Mouse (Mus musculus): Measurements from ENCODE around the gene Tmem242. TPM values are rescaled to one million over a fixed set of nuclear protein-coding genes. Genes with fewer than 3 reads are reported as not detected.

Gene Tmem242
- polyA plus RNA-seq, 1 experiment = not detected

DNA sequence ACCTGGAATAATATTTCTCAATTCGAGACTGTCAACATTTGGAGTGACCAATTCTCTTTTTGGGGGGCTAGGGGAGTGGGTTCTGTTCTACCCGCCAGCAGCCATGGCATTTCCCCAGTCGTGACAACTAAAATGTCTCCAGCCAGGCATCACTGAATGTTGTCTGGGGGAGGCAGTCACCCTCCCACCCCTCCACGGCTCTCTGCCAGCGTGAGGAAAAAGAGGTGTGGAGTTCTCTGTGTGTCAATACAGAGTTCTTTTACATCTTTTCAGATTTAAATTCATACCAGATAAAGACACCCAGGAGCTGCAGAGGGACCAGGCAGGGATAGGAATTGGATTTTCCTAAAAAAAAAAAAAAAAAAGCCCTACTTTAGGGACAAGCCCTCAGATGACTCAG lies 43.8 kb downstream of the Tmem242 start:
- Histone ChIP-seq H3K27ac (ENCODE audit: insufficient read depth, low read depth, low read length) (no peak overlapping the region), H3K4me1 (ENCODE audit: control insufficient read depth, insufficient read depth, low read length) (peaks cover 20% of the 10 kb centered on the region), H3K4me3 (ENCODE audit: insufficient read depth, low read depth, low read length) (no peak overlapping the region)
- WGBS = 72% methylated on average over 5 of the region's 5 CpGs
- TF ChIP-seq CTCF (IDR thresholded peaks at IDR 0.05; ENCODE audit: insufficient read depth, low read depth, low read length) (no peak), POLR2A (IDR thresholded peaks at IDR 0.05; ENCODE audit: insufficient read depth, low read depth, low read length) (no peak)

DNA sequence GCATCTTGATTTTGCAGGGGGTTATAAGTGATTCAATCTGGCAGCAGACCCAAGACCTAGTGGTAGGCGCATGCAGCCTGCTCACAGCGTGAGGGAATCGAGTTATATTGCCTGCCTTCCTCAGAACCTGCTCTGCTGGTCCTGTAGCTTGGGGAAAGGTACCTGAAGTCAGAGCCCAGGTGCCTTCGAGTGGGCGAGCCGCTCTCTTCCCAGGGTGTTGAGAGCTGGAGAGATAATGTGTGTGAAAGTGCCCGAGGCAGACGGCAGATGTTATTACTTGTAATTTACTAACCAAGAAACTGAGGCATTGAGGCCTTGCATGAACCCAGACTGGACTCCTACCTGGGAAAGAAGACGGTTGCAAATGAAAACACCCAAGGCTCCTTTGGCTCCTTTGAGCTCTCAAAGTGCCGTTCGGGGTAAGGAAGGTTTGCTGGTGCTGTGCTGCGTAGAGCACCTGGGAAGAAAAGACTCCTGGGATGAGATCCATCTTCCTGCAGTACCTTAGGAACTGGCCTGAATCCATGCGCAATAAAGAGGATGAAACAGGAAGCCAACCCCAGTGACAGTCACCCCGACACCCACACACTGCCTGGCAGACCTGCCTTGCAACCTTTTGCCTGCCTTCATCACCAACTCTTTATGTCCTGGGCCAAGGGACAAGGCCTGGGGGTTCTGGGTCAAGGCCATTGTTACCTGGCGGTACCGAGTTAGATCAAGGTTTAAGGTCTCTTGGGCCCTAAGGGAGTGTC lies 44.4 kb downstream of the Tmem242 start:
- TF ChIP-seq CTCF (IDR thresholded peaks at IDR 0.05; ENCODE audit: insufficient read depth, low read depth, low read length) (no peak), POLR2A (IDR thresholded peaks at IDR 0.05; ENCODE audit: insufficient read depth, low read depth, low read length) (no peak)
- H3K27ac ChIP-seq (ENCODE audit: insufficient read depth, low read depth, low read length) = no peak overlapping the region
- peaks cover 17% of the 10 kb centered on the region for H3K4me1 ChIP-seq (ENCODE audit: control insufficient read depth, insufficient read depth, low read length)
- no peak overlapping the region for H3K4me3 ChIP-seq (ENCODE audit: insufficient read depth, low read depth, low read length)
- 91% methylated on average over 16 of the region's 16 CpGs for WGBS

GRCm38 (mm10) chr17:5390682-5391081 lies 49.4 kb downstream of the Tmem242 start:
- peaks cover 11% of the 10 kb centered on the region for H3K4me1 ChIP-seq (ENCODE audit: control insufficient read depth, insufficient read depth, low read length)
- no peak overlapping the region for H3K27ac ChIP-seq (ENCODE audit: insufficient read depth, low read depth, low read length)
- H3K4me3 ChIP-seq (ENCODE audit: insufficient read depth, low read depth, low read length) = no peak overlapping the region
- 37% methylated on average over 10 of the region's 10 CpGs for WGBS
- TF ChIP-seq POLR2A (IDR thresholded peaks at IDR 0.05; ENCODE audit: insufficient read depth, low read depth, low read length) (no peak), CTCF (IDR thresholded peaks at IDR 0.05; ENCODE audit: insufficient read depth, low read depth, low read length) (no peak)

DNA sequence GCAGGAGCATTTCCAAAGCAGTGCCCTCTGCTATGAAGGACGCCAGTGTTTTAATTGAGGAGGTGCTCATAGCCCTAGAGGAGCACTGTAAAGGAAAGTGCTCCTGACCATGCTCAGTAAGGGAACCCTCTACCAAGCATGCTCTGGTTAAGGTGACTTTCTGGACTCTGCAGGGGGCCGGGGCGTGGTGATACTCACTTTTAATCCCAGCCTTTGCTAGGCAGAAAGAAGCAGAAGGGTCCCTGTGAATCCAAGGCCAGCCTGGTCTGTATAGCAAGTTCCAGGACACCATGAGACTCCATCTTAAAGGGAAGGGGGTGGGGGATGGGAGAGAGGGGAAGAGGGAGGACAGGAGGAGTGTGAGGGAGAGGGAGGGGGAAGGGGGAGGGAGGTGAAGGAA lies 51.7 kb downstream of the Tmem242 start:
- WGBS = 78% methylated on average over 3 of the region's 3 CpGs
- Histone ChIP-seq H3K4me3 (ENCODE audit: insufficient read depth, low read depth, low read length) (no peak overlapping the region), H3K27ac (ENCODE audit: insufficient read depth, low read depth, low read length) (no peak overlapping the region), H3K4me1 (ENCODE audit: control insufficient read depth, insufficient read depth, low read length) (peaks cover 11% of the 10 kb centered on the region)
- no peak for TF ChIP-seq POLR2A (IDR thresholded peaks at IDR 0.05; ENCODE audit: insufficient read depth, low read depth, low read length)
- TF ChIP-seq CTCF (IDR thresholded peaks at IDR 0.05; ENCODE audit: insufficient read depth, low read depth, low read length) = no peak

DNA sequence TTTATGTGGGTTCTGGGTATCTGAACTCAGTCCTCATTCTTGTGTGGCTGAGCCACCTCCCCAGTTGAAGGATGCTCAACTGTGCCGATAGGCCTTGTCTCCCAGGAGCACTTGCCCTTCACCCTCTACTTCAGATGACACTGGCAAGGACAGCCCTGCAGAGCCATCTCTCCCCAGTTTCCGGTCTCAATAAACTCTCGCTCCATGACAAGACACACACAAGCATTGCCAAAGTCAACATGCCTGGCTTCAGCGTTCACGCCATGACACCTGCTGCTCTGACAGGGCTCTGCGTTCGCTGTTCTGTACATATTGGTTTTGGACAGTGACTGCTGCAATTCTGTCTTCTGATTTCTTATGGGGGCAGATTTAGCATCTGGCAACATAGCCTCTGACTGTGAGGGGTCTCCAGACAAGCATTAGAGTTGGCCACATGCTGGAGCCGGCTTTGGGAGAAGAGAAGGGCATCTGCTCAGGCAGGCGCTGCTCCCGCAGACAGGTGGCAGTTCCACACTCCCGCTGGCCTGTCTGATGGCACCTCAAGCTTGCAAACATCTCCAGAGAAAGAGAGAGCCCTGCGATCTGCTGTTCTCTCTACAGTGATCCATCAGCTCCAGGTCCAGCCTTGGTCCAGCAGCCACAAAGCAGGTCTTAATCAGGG lies 53.0 kb downstream of the Tmem242 start:
- H3K4me1 ChIP-seq (ENCODE audit: control insufficient read depth, insufficient read depth, low read length) = peaks cover 11% of the 10 kb centered on the region
- TF ChIP-seq POLR2A (IDR thresholded peaks at IDR 0.05; ENCODE audit: insufficient read depth, low read depth, low read length) = no peak
- no peak for TF ChIP-seq CTCF (IDR thresholded peaks at IDR 0.05; ENCODE audit: insufficient read depth, low read depth, low read length)
- no peak overlapping the region for H3K4me3 ChIP-seq (ENCODE audit: insufficient read depth, low read depth, low read length)
- 87% methylated on average over 12 of the region's 12 CpGs for WGBS
- H3K27ac ChIP-seq (ENCODE audit: insufficient read depth, low read depth, low read length) = no peak overlapping the region

DNA sequence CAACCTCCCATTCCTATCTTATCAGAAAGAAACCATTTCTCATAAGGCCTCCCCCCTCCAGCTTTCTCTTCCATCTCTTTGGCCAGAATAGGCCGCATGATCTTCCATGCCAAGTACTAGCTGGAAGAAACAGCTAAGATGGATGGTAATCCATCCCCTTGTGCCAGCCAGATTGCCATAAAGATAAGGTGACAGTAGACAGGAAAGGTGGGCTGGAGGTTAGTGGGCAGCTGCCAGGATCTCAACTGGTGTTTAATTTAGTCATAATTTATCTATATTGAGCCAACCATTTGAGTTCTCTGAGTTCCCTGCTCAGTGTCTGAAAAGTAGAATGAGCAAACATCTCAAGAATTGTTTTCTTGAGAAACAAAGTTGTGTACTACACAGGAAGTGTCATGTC lies 54.4 kb downstream of the Tmem242 start:
- peaks cover 10% of the 10 kb centered on the region for H3K4me1 ChIP-seq (ENCODE audit: control insufficient read depth, insufficient read depth, low read length)
- H3K4me3 ChIP-seq (ENCODE audit: insufficient read depth, low read depth, low read length) = no peak overlapping the region
- TF ChIP-seq CTCF (IDR thresholded peaks at IDR 0.05; ENCODE audit: insufficient read depth, low read depth, low read length) (no peak), POLR2A (IDR thresholded peaks at IDR 0.05; ENCODE audit: insufficient read depth, low read depth, low read length) (no peak)
- 100% methylated on average over 1 of the region's 1 CpGs for WGBS
- H3K27ac ChIP-seq (ENCODE audit: insufficient read depth, low read depth, low read length) = no peak overlapping the region

- Histone ChIP-seq H3K4me1 (ENCODE audit: control insufficient read depth, insufficient read depth, low read length) (peaks cover 6% of the 10 kb centered on the region), H3K4me3 (ENCODE audit: insufficient read depth, low read depth, low read length) (no peak overlapping the region), H3K27ac (ENCODE audit: insufficient read depth, low read depth, low read length) (no peak overlapping the region)
- no peak for TF ChIP-seq POLR2A (IDR thresholded peaks at IDR 0.05; ENCODE audit: insufficient read depth, low read depth, low read length)
- TF ChIP-seq CTCF (IDR thresholded peaks at IDR 0.05; ENCODE audit: insufficient read depth, low read depth, low read length) = no peak
- 32% methylated on average over 7 of the region's 7 CpGs for WGBS
Observed at GRCm38 (mm10) chr17:5377930-5378310, 62.1 kb downstream of the Tmem242 start.

DNA sequence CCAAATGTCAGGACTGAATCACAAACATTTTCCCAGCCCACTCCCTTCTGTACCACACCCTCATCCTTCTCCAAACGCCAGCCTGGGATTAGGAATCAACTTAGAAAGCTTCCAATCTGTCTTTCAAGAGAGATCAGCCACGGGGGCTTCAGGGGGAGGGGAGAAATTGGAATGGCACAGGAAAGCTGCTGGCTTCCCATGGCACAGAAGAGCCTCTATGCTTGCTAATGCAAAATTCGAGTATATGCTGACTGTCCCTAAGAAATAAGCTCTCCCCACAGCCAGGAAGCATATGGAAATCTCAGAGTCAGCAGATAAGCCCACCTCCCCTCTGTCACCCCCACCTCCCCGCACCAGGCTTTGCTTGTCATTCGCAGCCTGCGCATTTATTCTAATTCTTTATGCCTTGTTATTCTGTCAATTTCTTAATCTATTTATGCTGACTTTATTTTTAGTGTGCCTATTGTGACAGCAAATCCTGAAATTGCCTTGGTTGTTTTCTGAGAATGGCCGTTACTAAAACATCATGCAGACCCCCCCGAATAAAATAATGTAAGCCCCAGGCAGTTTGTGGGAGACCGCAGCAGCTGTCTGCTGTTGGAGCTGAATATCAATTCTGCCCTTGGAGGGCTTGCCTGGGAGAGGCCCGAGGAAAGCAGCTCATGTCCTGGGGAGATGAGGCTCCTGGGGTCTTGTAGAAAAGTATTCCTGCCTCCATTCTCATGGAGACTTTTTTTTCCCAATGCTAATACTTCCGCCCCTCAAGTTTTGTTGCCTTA lies 62.7 kb downstream of the Tmem242 start:
- Histone ChIP-seq H3K4me1 (ENCODE audit: control insufficient read depth, insufficient read depth, low read length) (peaks cover 6% of the 10 kb centered on the region), H3K27ac (ENCODE audit: insufficient read depth, low read depth, low read length) (no peak overlapping the region), H3K4me3 (ENCODE audit: insufficient read depth, low read depth, low read length) (no peak overlapping the region)
- no peak for TF ChIP-seq POLR2A (IDR thresholded peaks at IDR 0.05; ENCODE audit: insufficient read depth, low read depth, low read length)
- no peak for TF ChIP-seq CTCF (IDR thresholded peaks at IDR 0.05; ENCODE audit: insufficient read depth, low read depth, low read length)
- WGBS = 34% methylated on average over 11 of the region's 11 CpGs

DNA sequence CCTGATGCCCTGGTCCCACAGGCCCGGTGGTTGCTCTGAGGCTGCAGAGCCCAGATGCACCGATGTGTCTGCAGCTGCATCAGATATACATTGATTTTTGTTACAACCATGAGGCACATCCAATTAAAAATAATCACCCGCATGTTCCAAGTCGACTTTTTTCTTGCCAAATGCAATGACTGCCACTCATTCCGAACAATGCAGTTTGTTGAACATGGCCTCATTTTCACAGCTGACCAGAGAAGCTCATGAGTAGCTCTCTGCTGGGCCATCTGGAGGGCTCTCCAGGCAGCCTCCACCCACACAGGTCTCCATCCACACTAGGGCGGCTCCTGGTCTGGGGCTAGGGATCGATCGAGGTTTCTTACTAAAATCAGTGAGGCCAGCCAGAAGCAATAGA lies 67.1 kb downstream of the Tmem242 start:
- H3K4me1 ChIP-seq (ENCODE audit: control insufficient read depth, insufficient read depth, low read length) = peaks cover 11% of the 10 kb centered on the region
- no peak overlapping the region for H3K27ac ChIP-seq (ENCODE audit: insufficient read depth, low read depth, low read length)
- 65% methylated on average over 8 of the region's 8 CpGs for WGBS
- no peak for TF ChIP-seq CTCF (IDR thresholded peaks at IDR 0.05; ENCODE audit: insufficient read depth, low read depth, low read length)
- no peak for TF ChIP-seq POLR2A (IDR thresholded peaks at IDR 0.05; ENCODE audit: insufficient read depth, low read depth, low read length)
- H3K4me3 ChIP-seq (ENCODE audit: insufficient read depth, low read depth, low read length) = no peak overlapping the region

All from olfactory bulb, adult 2 months (tissue).